Mouse (Mus musculus): Measurements from ENCODE around the gene Rassf8. TPM values are rescaled to one million over a fixed set of nuclear protein-coding genes. Genes with fewer than 3 reads are reported as not detected.

The Rassf8 gene
- polyA plus RNA-seq, 1 experiment from 2014 or later, result 7.8 TPM

DNA sequence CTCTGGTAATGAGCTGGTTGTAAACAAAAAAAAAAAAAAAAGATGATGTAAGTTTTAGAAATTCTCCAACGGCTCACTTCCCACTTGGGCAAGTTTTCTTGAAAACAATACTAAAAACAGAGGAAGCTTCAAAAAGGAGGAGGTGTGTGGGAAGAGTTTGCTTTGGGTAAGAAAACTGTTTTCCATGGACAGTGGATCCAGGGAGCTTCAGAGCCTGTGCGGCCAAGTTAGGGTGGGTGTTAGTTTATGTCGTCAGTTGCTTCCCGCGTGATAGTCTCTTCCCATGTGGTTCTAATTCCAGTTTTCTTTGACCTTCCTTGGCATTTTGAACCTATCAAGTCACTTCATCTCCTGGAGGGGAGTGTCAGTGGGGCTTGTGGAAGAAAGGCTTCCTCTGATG lies 21.1 kb downstream of the Rassf8 start:
- WGBS, result 59% methylated on average over 5 of the region's 5 CpGs
- H3K9me3 ChIP-seq (replicated peaks), result no peaks in the 10 kb centered on the region
- no peak overlapping the region for H3K27ac ChIP-seq

GRCm38 (mm10) chr6:145768671-145769292 lies 22.2 kb downstream of the Rassf8 start:
- 50% methylated on average over 10 of the region's 10 CpGs for WGBS
- Histone ChIP-seq H3K4me3 (replicated peaks) (no peak overlapping the region), H3K4me2 (no peak overlapping the region), H3K4me1 (peaks cover 27% of the 10 kb centered on the region), H3K9ac (no peak overlapping the region), H3K9me3 (replicated peaks) (no peaks in the 10 kb centered on the region), H3K36me3 (no peaks in the 10 kb centered on the region), H3K27ac (peak overlapping the region; percentile 56; the same call in 1 of the 2 replicates), H3K27me3 (no peaks in the 10 kb centered on the region)
- 0 out of 2 replicates have a peak, but pooled peaks have one; percentile 66 for ATAC-seq (replicated peaks; ENCODE audit: low FRiP score)

More for the DNA sequence above, 21.1 kb downstream of the Rassf8 start:
- Histone ChIP-seq H3K4me3 (replicated peaks) (no peak overlapping the region), H3K4me1 (peaks cover 32% of the 10 kb centered on the region), H3K4me2 (no peak overlapping the region), H3K9ac (no peak overlapping the region), H3K36me3 (no peaks in the 10 kb centered on the region), H3K27me3 (no peaks in the 10 kb centered on the region)
- ATAC-seq (replicated peaks; ENCODE audit: low FRiP score), result no peak

DNA sequence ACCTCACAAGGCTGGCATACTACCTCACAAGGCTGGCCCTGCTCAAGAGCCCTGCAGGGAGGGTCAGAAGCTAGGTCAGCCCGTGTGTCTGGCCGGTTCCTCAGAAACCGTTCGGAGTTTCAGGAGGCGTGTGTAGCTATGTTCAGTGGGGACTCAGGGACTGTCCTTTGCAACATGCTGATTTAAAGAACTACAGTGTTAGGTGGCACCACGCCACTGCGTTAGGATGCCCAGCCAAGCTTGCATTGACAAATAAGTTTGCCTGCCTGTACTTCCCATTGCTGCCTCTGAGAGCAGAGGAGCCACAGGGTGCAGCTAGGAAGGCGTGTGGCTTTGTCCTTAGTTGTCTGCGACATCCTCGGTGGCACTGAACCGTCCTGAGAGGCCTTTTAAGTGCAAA lies 23.3 kb downstream of the Rassf8 start:
- Histone ChIP-seq H3K4me2 (no peak overlapping the region), H3K27ac (no peak overlapping the region), H3K9me3 (replicated peaks) (no peaks in the 10 kb centered on the region), H3K4me1 (peaks cover 20% of the 10 kb centered on the region), H3K4me3 (replicated peaks) (no peak overlapping the region), H3K36me3 (no peaks in the 10 kb centered on the region), H3K27me3 (no peaks in the 10 kb centered on the region), H3K9ac (no peak overlapping the region)
- WGBS, result 79% methylated on average over 11 of the region's 11 CpGs
- ATAC-seq (replicated peaks; ENCODE audit: low FRiP score), result 0 out of 2 replicates have a peak, but pooled peaks have one; percentile 25

- H3K9ac ChIP-seq, result no peak overlapping the region
- H3K36me3 ChIP-seq, result no peaks in the 10 kb centered on the region
- no peak overlapping the region for H3K4me2 ChIP-seq
- peak overlapping the region; percentile 56 for H3K27ac ChIP-seq
- H3K9me3 ChIP-seq (replicated peaks), result no peaks in the 10 kb centered on the region
- H3K27me3 ChIP-seq, result no peaks in the 10 kb centered on the region
- 0 out of 2 replicates have a peak, but pooled peaks have one; percentile 29 for ATAC-seq (replicated peaks; ENCODE audit: low FRiP score)
- H3K4me1 ChIP-seq, result peaks cover 16% of the 10 kb centered on the region
- no peak overlapping the region for H3K4me3 ChIP-seq (replicated peaks)
- WGBS, result 50% methylated on average over 18 of the region's 18 CpGs
Observed at GRCm38 (mm10) chr6:145770272-145771000, 23.9 kb downstream of the Rassf8 start.

DNA sequence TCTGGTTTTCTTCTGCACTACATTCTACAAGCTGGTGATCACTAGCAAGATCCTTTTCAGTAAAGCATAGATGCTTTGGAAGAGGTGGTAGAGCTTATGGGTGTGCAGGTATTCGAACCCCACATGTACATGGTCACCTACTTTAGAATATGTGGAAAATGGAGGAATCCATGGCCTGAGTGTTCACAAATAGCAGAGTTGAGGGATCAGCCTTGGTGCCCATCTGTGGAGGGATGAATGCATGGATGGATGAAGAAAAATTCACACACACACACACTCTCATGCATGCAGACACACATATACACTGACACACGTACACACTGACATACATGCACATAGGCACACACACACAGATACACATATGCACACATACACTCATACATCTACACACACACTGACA lies 27.9 kb downstream of the Rassf8 start:
- Histone ChIP-seq H3K27me3 (no peaks in the 10 kb centered on the region), H3K9me3 (replicated peaks) (no peaks in the 10 kb centered on the region), H3K4me2 (no peak overlapping the region), H3K4me1 (peaks cover 19% of the 10 kb centered on the region), H3K9ac (no peak overlapping the region), H3K27ac (no peak overlapping the region), H3K36me3 (no peaks in the 10 kb centered on the region), H3K4me3 (replicated peaks) (no peak overlapping the region)
- ATAC-seq (replicated peaks; ENCODE audit: low FRiP score), result no peak
- WGBS, result 87% methylated on average over 2 of the region's 2 CpGs

GRCm38 (mm10) chr6:145776241-145776640 lies 29.7 kb downstream of the Rassf8 start:
- Histone ChIP-seq H3K9ac (no peak overlapping the region), H3K27me3 (no peaks in the 10 kb centered on the region), H3K4me3 (replicated peaks) (no peak overlapping the region), H3K9me3 (replicated peaks) (no peaks in the 10 kb centered on the region), H3K36me3 (no peaks in the 10 kb centered on the region), H3K27ac (no peak overlapping the region), H3K4me1 (peaks cover 10% of the 10 kb centered on the region), H3K4me2 (no peak overlapping the region)
- WGBS, result 90% methylated on average over 4 of the region's 4 CpGs
- ATAC-seq (replicated peaks; ENCODE audit: low FRiP score), result no peak

- Histone ChIP-seq H3K4me2 (no peak overlapping the region), H3K9me3 (replicated peaks) (no peaks in the 10 kb centered on the region), H3K27me3 (no peaks in the 10 kb centered on the region), H3K4me3 (replicated peaks) (no peak overlapping the region), H3K27ac (no peak overlapping the region), H3K4me1 (peaks cover 16% of the 10 kb centered on the region), H3K36me3 (no peaks in the 10 kb centered on the region), H3K9ac (no peak overlapping the region)
- WGBS, result 11% methylated on average over 6 of the region's 6 CpGs
- peak; percentile 87 for ATAC-seq (replicated peaks; ENCODE audit: low FRiP score)
Observed at GRCm38 (mm10) chr6:145779383-145779782, 32.8 kb downstream of the Rassf8 start.

DNA sequence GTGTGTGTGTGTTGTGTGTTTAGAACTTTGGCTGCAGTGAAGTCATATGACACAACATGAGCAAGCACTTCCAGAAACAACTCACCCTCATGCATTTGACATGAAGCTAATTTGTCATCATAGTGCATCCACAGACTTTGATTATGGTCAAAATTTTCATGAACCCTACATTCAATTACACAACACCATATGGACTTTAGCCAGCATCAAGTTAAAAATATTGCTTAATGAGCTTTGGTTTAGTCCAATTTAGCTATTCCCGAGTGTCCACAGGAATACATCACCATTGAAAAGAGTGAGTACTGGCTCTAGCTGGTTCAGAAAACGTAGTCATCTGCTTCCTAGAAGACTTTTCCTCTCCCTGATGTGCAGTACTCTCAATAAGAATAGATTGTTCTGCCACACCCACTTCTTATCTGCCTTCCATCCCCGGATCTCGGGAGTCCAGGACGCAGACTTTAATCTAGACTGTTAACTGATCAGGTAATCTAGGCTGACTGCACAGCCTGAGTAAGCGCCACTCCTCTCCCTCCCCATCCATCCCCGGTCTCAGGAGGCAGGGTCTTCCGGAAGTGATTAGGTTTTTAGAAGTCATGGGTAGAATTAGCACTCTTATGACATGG lies 33.7 kb downstream of the Rassf8 start:
- no peaks in the 10 kb centered on the region for H3K27me3 ChIP-seq

GRCm38 (mm10) chr6:145781256-145781655 lies 34.7 kb downstream of the Rassf8 start:
- H3K36me3 ChIP-seq, result no peaks in the 10 kb centered on the region
- no peak; the same call in 1 of the 2 replicates for ATAC-seq (replicated peaks; ENCODE audit: low FRiP score)
- H3K27ac ChIP-seq, result no peak overlapping the region
- H3K4me1 ChIP-seq, result peaks cover 16% of the 10 kb centered on the region
- H3K4me3 ChIP-seq (replicated peaks), result no peak overlapping the region
- no peak overlapping the region for H3K4me2 ChIP-seq
- no peaks in the 10 kb centered on the region for H3K27me3 ChIP-seq
- H3K9me3 ChIP-seq (replicated peaks), result no peaks in the 10 kb centered on the region
- WGBS, result 81% methylated on average over 9 of the region's 9 CpGs
- H3K9ac ChIP-seq, result no peak overlapping the region

More for the DNA sequence above, 33.7 kb downstream of the Rassf8 start:
- no peaks in the 10 kb centered on the region for H3K36me3 ChIP-seq
- H3K27ac ChIP-seq, result no peak overlapping the region
- H3K4me2 ChIP-seq, result no peak overlapping the region
- ATAC-seq (replicated peaks; ENCODE audit: low FRiP score), result no peak
- H3K4me3 ChIP-seq (replicated peaks), result no peak overlapping the region
- WGBS, result 62% methylated on average over 8 of the region's 8 CpGs
- H3K9ac ChIP-seq, result no peak overlapping the region
- H3K9me3 ChIP-seq (replicated peaks), result no peaks in the 10 kb centered on the region
- H3K4me1 ChIP-seq, result peaks cover 16% of the 10 kb centered on the region

- WGBS, result 51% methylated on average over 2 of the region's 2 CpGs
- H3K4me1 ChIP-seq, result peaks cover 16% of the 10 kb centered on the region
- H3K36me3 ChIP-seq, result no peaks in the 10 kb centered on the region
- no peak overlapping the region for H3K4me2 ChIP-seq
- H3K9ac ChIP-seq, result no peak overlapping the region
- no peaks in the 10 kb centered on the region for H3K9me3 ChIP-seq (replicated peaks)
- no peaks in the 10 kb centered on the region for H3K27me3 ChIP-seq
- no peak overlapping the region for H3K4me3 ChIP-seq (replicated peaks)
- ATAC-seq (replicated peaks; ENCODE audit: low FRiP score), result no peak
- peak overlapping the region; percentile 28; the same call in 1 of the 2 replicates for H3K27ac ChIP-seq
Observed at GRCm38 (mm10) chr6:145781966-145782365, 35.4 kb downstream of the Rassf8 start.

DNA sequence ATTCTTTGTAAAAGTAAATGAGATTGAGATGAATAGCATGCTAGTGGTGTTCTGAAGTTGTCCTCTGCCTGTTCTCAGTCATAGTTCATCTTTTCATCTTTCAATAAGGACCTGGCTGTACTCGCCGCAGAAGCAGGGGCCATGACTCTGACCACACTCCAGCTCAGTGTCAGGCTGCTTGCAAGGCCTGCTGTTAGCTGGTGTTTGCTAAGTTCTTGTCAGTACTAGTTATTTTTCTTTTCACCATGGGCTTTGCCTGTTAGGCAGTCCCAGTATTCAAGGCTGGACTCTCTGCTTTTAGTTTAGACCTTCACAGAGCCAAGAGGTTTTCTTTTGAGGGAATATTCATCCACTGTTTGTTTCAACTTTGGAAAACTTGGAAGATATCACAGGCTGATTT lies 40.8 kb downstream of the Rassf8 start:
- H3K27ac ChIP-seq, result no peak overlapping the region
- no peaks in the 10 kb centered on the region for H3K36me3 ChIP-seq
- ATAC-seq (replicated peaks; ENCODE audit: low FRiP score), result no peak
- H3K4me1 ChIP-seq, result peaks cover 5% of the 10 kb centered on the region; the same call in 1 of the 2 replicates
- H3K4me3 ChIP-seq (replicated peaks), result no peak overlapping the region
- no peaks in the 10 kb centered on the region for H3K27me3 ChIP-seq
- WGBS, result 88% methylated on average over 2 of the region's 2 CpGs
- no peaks in the 10 kb centered on the region for H3K9me3 ChIP-seq (replicated peaks)
- H3K9ac ChIP-seq, result no peak overlapping the region
- no peak overlapping the region for H3K4me2 ChIP-seq

DNA sequence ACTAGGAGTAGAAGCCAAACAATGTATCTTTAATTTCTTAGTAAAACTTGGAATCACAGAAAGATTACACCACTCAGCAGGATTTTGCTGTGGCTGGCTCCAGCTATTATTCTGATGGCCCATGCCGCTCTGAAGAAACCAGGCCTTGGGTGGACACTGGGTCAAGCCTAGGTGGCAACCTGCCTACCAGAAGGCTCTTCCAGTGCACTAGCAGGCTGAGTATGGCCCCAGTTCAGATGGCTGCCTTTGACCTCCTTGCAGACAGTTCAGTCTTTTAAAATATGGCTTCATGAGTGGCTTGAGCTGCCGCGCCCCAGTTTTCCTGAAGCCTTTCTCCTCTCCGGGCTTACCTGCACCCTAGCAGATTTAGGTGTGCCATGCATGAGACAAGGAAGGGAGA lies 43.2 kb downstream of the Rassf8 start:
- WGBS, result 94% methylated on average over 4 of the region's 4 CpGs
- Histone ChIP-seq H3K9ac (no peak overlapping the region), H3K36me3 (no peaks in the 10 kb centered on the region), H3K27me3 (no peaks in the 10 kb centered on the region), H3K9me3 (replicated peaks) (no peaks in the 10 kb centered on the region), H3K4me1 (peaks cover 14% of the 10 kb centered on the region; the same call in 1 of the 2 replicates), H3K4me3 (replicated peaks) (no peak overlapping the region), H3K27ac (no peak overlapping the region), H3K4me2 (no peak overlapping the region)
- no peak for ATAC-seq (replicated peaks; ENCODE audit: low FRiP score)
